Mouse (Mus musculus) forebrain, embryonic 11.5 days (tissue): ENCODE measurements around the gene Helz2. TPM values are rescaled to one million over a fixed set of nuclear protein-coding genes. Genes with fewer than 3 reads are reported as not detected.

Experiments used
- ATAC-seq: fragments of 200-750 bp; cut with Nextera tagmentation; replicated peaks from 2 replicates; pipeline ENCODE4 v1.8.0; 2017; ENCODE audit warnings: moderate TSS enrichment; ENCODE audit not compliant: low FRiP score
- DNase-seq: peaks from one replicate; pipeline ENCODE4 v3.0.0-alpha.2; 2017; ENCODE audit warnings: low spot score
- H3K27ac ChIP-seq: fragments of 300-500 bp; sonication (generic); 2 replicates; pipeline ENCODE4 v1.5.1; 2014; ENCODE audit warnings: low read depth, low read length
- H3K27me3 ChIP-seq: fragments of 300-500 bp; sonication (generic); 2 replicates; pipeline ENCODE4 v1.6.1; 2014; ENCODE audit warnings: mild to moderate bottlenecking, low read length, mixed read lengths; ENCODE audit not compliant: control insufficient read depth, insufficient read depth
- H3K36me3 ChIP-seq: fragments of 300-500 bp; sonication (generic); 2 replicates; pipeline ENCODE4 v1.6.1; 2014; ENCODE audit warnings: mild to moderate bottlenecking, low read length, moderate library complexity, mixed read lengths; ENCODE audit not compliant: control insufficient read depth, insufficient read depth
- H3K4me1 ChIP-seq: fragments of 300-500 bp; sonication (generic); replicated peaks from 2 replicates; pipeline ENCODE4 v1.6.1; 2014; ENCODE audit warnings: low read length, mixed read lengths; ENCODE audit not compliant: control insufficient read depth, insufficient read depth
- H3K4me2 ChIP-seq: fragments of 300-500 bp; sonication (generic); 2 replicates; pipeline ENCODE4 v1.6.1; 2014; ENCODE audit warnings: low read depth, mild to moderate bottlenecking, low read length, moderate library complexity, mixed read lengths; ENCODE audit not compliant: severe bottlenecking
- H3K4me3 ChIP-seq: fragments of 300-500 bp; sonication (generic); 2 replicates; pipeline ENCODE4 v1.5.1; 2014; ENCODE audit warnings: low read depth, low read length
- H3K9ac ChIP-seq: fragments of 300-500 bp; sonication (generic); 2 replicates; pipeline ENCODE4 v1.6.1; 2014; ENCODE audit warnings: low read length
- H3K9me3 ChIP-seq: fragments of 300-500 bp; sonication (generic); 2 replicates; pipeline ENCODE4 v1.6.1; 2016; ENCODE audit warnings: low read length, mixed read lengths; ENCODE audit not compliant: control insufficient read depth
- WGBS: fragments of 180-500 bp; shearing (Covaris S2); extraction: QIAGEN DNeasy Blood & Tissue Kit; methylation state at CpG from one replicate; pipeline ENCODE4 v1.1.7; 2014; 5-methylcytosine and 5-hydroxymethylcytosine counted together
- polyA plus RNA-seq: library from polyadenylated mRNA; unstranded; fragments of >200 nt; fragmentation: Nextera tagmentation; extraction: Ambion mirVana; gene quantifications from 2 replicates; pipeline ENCODE4 v1.2.1, GENCODE M21; 2014

Gene Helz2
- polyA plus RNA-seq, 1 experiment from 2014 or later: 0.90 TPM

GRCm38 (mm10) chr2:181186635-181187034 is 55.2 kb downstream of the Helz2 start:
- H3K4me1 ChIP-seq: peaks cover 3% of the 10 kb centered on the region
- no peaks in the 10 kb centered on the region for H3K27me3 ChIP-seq
- 0% methylated on average over 14 of the region's 14 CpGs for WGBS
- H3K27ac ChIP-seq: peak overlapping the region; percentile 91
- H3K9me3 ChIP-seq: no peaks in the 10 kb centered on the region
- ATAC-seq (peak; percentile 83), DNase-seq (peak; percentile 91)
- H3K4me3 ChIP-seq: peak overlapping the region; percentile 67
- H3K9ac ChIP-seq: peak overlapping the region; percentile 97
- H3K4me2 ChIP-seq: peak overlapping the region; percentile 73
- no peaks in the 10 kb centered on the region for H3K36me3 ChIP-seq

GRCm38 (mm10) chr2:181180898-181181297 is 60.9 kb downstream of the Helz2 start:
- ATAC-seq (no peak), DNase-seq (no peak)
- H3K27ac ChIP-seq: no peak overlapping the region
- H3K27me3 ChIP-seq: no peaks in the 10 kb centered on the region
- H3K9me3 ChIP-seq: no peaks in the 10 kb centered on the region
- H3K4me2 ChIP-seq: no peak overlapping the region
- H3K36me3 ChIP-seq: no peaks in the 10 kb centered on the region
- no peak overlapping the region for H3K9ac ChIP-seq
- WGBS: 84% methylated on average over 6 of the region's 6 CpGs
- H3K4me1 ChIP-seq: no peaks in the 10 kb centered on the region
- no peak overlapping the region for H3K4me3 ChIP-seq

- no peak overlapping the region for H3K9ac ChIP-seq
- DNase-seq: no peak
- 91% methylated on average over 5 of the region's 5 CpGs for WGBS
- H3K27me3 ChIP-seq: no peaks in the 10 kb centered on the region
- H3K4me3 ChIP-seq: no peak overlapping the region
- H3K9me3 ChIP-seq: no peaks in the 10 kb centered on the region
- H3K4me1 ChIP-seq: no peaks in the 10 kb centered on the region
- no peaks in the 10 kb centered on the region for H3K36me3 ChIP-seq
- no peak overlapping the region for H3K4me2 ChIP-seq
- ATAC-seq: no peak
- H3K27ac ChIP-seq: no peak overlapping the region
These were observed 63.4 kb downstream of the Helz2 start for GRCm38 (mm10) chr2:181178471-181178870.

- Histone ChIP-seq H3K27ac (no peak overlapping the region), H3K4me2 (no peak overlapping the region), H3K4me1 (no peaks in the 10 kb centered on the region), H3K36me3 (no peaks in the 10 kb centered on the region), H3K4me3 (no peak overlapping the region), H3K27me3 (no peaks in the 10 kb centered on the region), H3K9ac (no peak overlapping the region), H3K9me3 (no peaks in the 10 kb centered on the region)
- WGBS: 79% methylated on average over 3 of the region's 3 CpGs
- DNase-seq (no peak), ATAC-seq (no peak)
These were observed 63.8 kb downstream of the Helz2 start for GRCm38 (mm10) chr2:181178015-181178414.

Other genes starting within 250 kb of the Helz2 start
- 18.7 and 19.3 TPM in 2 replicates for gene Chrna4, start 198.5 kb downstream of the Helz2 start, polyA plus RNA-seq
- 13.6 and 13.9 TPM in 2 replicates for gene Kcnq2, start 106.7 kb downstream of the Helz2 start, polyA plus RNA-seq
- gene Eef1a2, start 85.0 kb downstream of the Helz2 start, polyA plus RNA-seq: 0.47 and 0.55 TPM in 2 replicates
- 443 and 478 TPM in 2 replicates for gene Ppdpf, start 54.8 kb downstream of the Helz2 start, polyA plus RNA-seq
- gene Ptk6, start 39.2 kb downstream of the Helz2 start, polyA plus RNA-seq: not detected in 2 replicates
- 0.12 TPM in 1 of 2 replicates, not detected in the other for gene Srms, start 28.8 kb downstream of the Helz2 start, polyA plus RNA-seq
- gene Fndc11, start 22.0 kb downstream of the Helz2 start, polyA plus RNA-seq: 0.24 TPM in 1 of 2 replicates, not detected in the other
- 21.7 and 22.9 TPM in 2 replicates for gene Gmeb2, start 46.0 kb upstream of the Helz2 start, polyA plus RNA-seq
- 212 and 228 TPM in 2 replicates for gene Stmn3, start 72.5 kb upstream of the Helz2 start, polyA plus RNA-seq
- 66.5 and 68.3 TPM in 2 replicates for gene Rtel1, start 77.7 kb upstream of the Helz2 start, polyA plus RNA-seq
- gene Zgpat, start 122.9 kb upstream of the Helz2 start, polyA plus RNA-seq: 52.3 and 54.7 TPM in 2 replicates
- 64.5 and 77.0 TPM in 2 replicates for gene Arfrp1, start 123.4 kb upstream of the Helz2 start, polyA plus RNA-seq
- 26.2 and 32.7 TPM in 2 replicates for gene Lime1, start 138.1 kb upstream of the Helz2 start, polyA plus RNA-seq
- 14.2 and 16.1 TPM in 2 replicates for gene Zbtb46, start 217.4 kb upstream of the Helz2 start, polyA plus RNA-seq